Mouse (Mus musculus) forebrain, embryonic 13.5 days (tissue): Measurements from ENCODE around the gene Smagp. TPM values are rescaled to one million over a fixed set of nuclear protein-coding genes. Genes with fewer than 3 reads are reported as not detected.
"Not testable (repeated sequence)": the region's sequence is repeated elsewhere in the genome, so short reads cannot be mapped to it uniquely, and the experiment has no call there.

Experiments used
- ATAC-seq: fragments of 200-750 bp; cut with Nextera tagmentation; 2 replicates; pipeline ENCODE4 v1.8.0; 2017
- H3K27ac ChIP-seq: fragments of 300-500 bp; sonication (generic); 2 replicates; pipeline ENCODE4 v1.5.1; 2015; ENCODE audit warnings: inconsistent platforms, mild to moderate bottlenecking, moderate library complexity
- H3K27me3 ChIP-seq: fragments of 300-500 bp; sonication (generic); 2 replicates; pipeline ENCODE4 v1.6.1; 2015; ENCODE audit warnings: mild to moderate bottlenecking, inconsistent platforms
- H3K36me3 ChIP-seq: fragments of 300-500 bp; sonication (generic); 2 replicates; pipeline ENCODE4 v1.6.1; 2015; ENCODE audit warnings: mild to moderate bottlenecking, inconsistent platforms; ENCODE audit not compliant: poor library complexity, severe bottlenecking
- H3K4me1 ChIP-seq: fragments of 300-500 bp; sonication (generic); 2 replicates; pipeline ENCODE4 v1.6.1; 2015; ENCODE audit warnings: inconsistent platforms
- H3K4me2 ChIP-seq: fragments of 300-500 bp; sonication (generic); 2 replicates; pipeline ENCODE4 v1.6.1; 2015; ENCODE audit warnings: inconsistent platforms, mild to moderate bottlenecking, moderate library complexity
- H3K4me3 ChIP-seq: fragments of 300-500 bp; sonication (generic); 2 replicates; pipeline ENCODE4 v1.5.1; 2015; ENCODE audit warnings: mild to moderate bottlenecking, inconsistent platforms
- H3K9ac ChIP-seq: fragments of 300-500 bp; sonication (generic); 2 replicates; pipeline ENCODE4 v1.6.1; 2015; ENCODE audit warnings: mild to moderate bottlenecking, inconsistent platforms
- H3K9me3 ChIP-seq: fragments of 300-500 bp; sonication (generic); replicated peaks from 2 replicates; pipeline ENCODE4 v1.6.1; 2016; ENCODE audit warnings: inconsistent platforms
- WGBS: fragments of 180-500 bp; shearing (Covaris S2); methylation state at CpG from one replicate; pipeline ENCODE4 v1.1.7; 2015; 5-methylcytosine and 5-hydroxymethylcytosine counted together
- polyA plus RNA-seq: library from polyadenylated mRNA; unstranded; fragments of >200 nt; fragmentation: Nextera tagmentation; extraction: Ambion mirVana; gene quantifications from 2 replicates; pipeline ENCODE4 v1.2.1, GENCODE M21; 2015

Gene Smagp
- polyA plus RNA-seq, 1 experiment from 2014 or later: 2.1 TPM

DNA sequence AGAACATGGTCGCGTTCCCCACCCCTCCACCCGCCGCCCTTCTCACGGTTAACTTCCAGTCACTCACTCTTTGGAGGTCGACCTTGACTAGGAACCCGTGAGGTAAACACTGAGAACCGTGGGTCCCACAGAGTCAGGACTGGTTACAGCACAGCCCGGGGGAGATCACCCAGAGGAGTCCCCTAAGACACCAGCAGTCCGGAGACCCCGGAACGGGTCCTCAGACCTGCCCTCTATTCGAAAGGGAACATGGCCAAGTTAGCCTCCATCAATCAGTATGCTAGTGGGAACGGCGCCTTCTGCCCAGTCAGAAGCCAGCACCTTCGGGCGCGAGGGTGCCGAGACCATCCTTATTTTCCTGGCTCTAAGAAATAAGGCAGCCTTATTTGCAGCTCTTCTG is 20.5 kb downstream of the Smagp start:
- peak overlapping the region; percentile 86 for H3K4me3 ChIP-seq
- no peaks in the 10 kb centered on the region for H3K9me3 ChIP-seq
- ATAC-seq: peak; percentile 11
- H3K27me3 ChIP-seq: no peaks in the 10 kb centered on the region
- peaks cover 41% of the 10 kb centered on the region for H3K36me3 ChIP-seq
- WGBS: under 1% methylated on average over 19 of the region's 19 CpGs
- H3K4me2 ChIP-seq: peak overlapping the region; percentile 88
- peaks cover 25% of the 10 kb centered on the region for H3K4me1 ChIP-seq
- H3K27ac ChIP-seq: peak overlapping the region; percentile 93
- peak overlapping the region; percentile 82 for H3K9ac ChIP-seq

GRCm38 (mm10) chr15:100615825-100616220 is 20.9 kb downstream of the Smagp start:
- Histone ChIP-seq H3K9ac (peak overlapping the region; percentile 82), H3K27me3 (no peaks in the 10 kb centered on the region), H3K36me3 (peaks cover 38% of the 10 kb centered on the region), H3K27ac (peak overlapping the region; percentile 93), H3K4me1 (peaks cover 25% of the 10 kb centered on the region), H3K4me2 (peak overlapping the region; percentile 88), H3K9me3 (no peaks in the 10 kb centered on the region), H3K4me3 (peak overlapping the region; percentile 86)
- peak; percentile 85 for ATAC-seq
- WGBS: 0% methylated on average over 35 of the region's 43 CpGs

GRCm38 (mm10) chr15:100614996-100615824 is 21.5 kb downstream of the Smagp start, which contains the start of gene Dazap2:
TSS of gene Dazap2 (plus strand) at chr15:100615349.
- Histone ChIP-seq H3K4me1 (peaks cover 25% of the 10 kb centered on the region), H3K27me3 (no peaks in the 10 kb centered on the region), H3K9me3 (no peaks in the 10 kb centered on the region), H3K4me2 (peak within 1 kb of the TSS; percentile 88), H3K4me3 (peak within 1 kb of the TSS; percentile 86), H3K36me3 (peaks cover 32% of the 10 kb centered on the region), H3K27ac (peak within 1 kb of the TSS; percentile 93), H3K9ac (peak within 1 kb of the TSS; percentile 82)
- WGBS: 1% methylated on average over 90 of the region's 99 CpGs
- ATAC-seq: peak; percentile 87

- Histone ChIP-seq H3K36me3 (peaks cover 24% of the 10 kb centered on the region), H3K9ac (peak overlapping the region; percentile 62), H3K4me2 (peak overlapping the region; percentile 88), H3K4me1 (peaks cover 25% of the 10 kb centered on the region), H3K27ac (peak overlapping the region; percentile 93), H3K9me3 (no peaks in the 10 kb centered on the region), H3K4me3 (peak overlapping the region; percentile 86), H3K27me3 (peaks cover 6% of the 10 kb centered on the region; the same call in 1 of the 2 replicates)
- ATAC-seq: no peak
- 11% methylated on average over 43 of the region's 43 CpGs for WGBS
Observed at GRCm38 (mm10) chr15:100614218-100614995, 22.3 kb downstream of the Smagp start.

GRCm38 (mm10) chr15:100613584-100613983 is 23.2 kb downstream of the Smagp start:
- Histone ChIP-seq H3K4me1 (peaks cover 25% of the 10 kb centered on the region), H3K27me3 (peaks cover 6% of the 10 kb centered on the region; the same call in 1 of the 2 replicates), H3K9me3 (no peaks in the 10 kb centered on the region), H3K9ac (no peak overlapping the region), H3K4me3 (peak overlapping the region; percentile 18), H3K4me2 (peak overlapping the region; percentile 50), H3K27ac (no peak overlapping the region), H3K36me3 (peaks cover 16% of the 10 kb centered on the region)
- no peak for ATAC-seq
- 10% methylated on average over 16 of the region's 16 CpGs for WGBS

DNA sequence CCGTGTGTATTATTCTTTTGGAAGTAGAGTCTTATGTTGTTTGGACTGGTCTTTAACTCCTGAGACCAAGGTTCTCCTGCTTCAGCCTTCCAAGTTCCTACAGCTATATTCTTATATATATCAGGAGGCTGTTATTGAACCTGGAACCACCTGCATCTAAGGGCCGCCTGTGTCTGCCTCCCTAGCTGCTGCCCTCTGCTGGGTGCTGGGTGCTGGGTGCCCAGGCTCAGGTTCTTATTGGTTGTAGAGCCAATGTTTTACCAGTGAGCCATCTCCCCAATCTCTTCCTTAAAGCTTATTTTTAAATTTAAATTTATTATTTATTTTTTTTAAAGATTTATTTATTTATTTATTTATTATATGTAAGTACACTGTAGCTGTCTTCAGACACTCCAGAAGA is 24.3 kb downstream of the Smagp start:
- peaks cover 6% of the 10 kb centered on the region; the same call in 1 of the 2 replicates for H3K27me3 ChIP-seq
- no peaks in the 10 kb centered on the region for H3K9me3 ChIP-seq
- H3K4me3 ChIP-seq: no peak overlapping the region
- 70% methylated on average over 2 of the region's 2 CpGs for WGBS
- H3K9ac ChIP-seq: no peak overlapping the region
- H3K4me1 ChIP-seq: peaks cover 25% of the 10 kb centered on the region
- H3K4me2 ChIP-seq: no peak overlapping the region
- H3K27ac ChIP-seq: no peak overlapping the region
- H3K36me3 ChIP-seq: peaks cover 4% of the 10 kb centered on the region
- ATAC-seq: no peak

DNA sequence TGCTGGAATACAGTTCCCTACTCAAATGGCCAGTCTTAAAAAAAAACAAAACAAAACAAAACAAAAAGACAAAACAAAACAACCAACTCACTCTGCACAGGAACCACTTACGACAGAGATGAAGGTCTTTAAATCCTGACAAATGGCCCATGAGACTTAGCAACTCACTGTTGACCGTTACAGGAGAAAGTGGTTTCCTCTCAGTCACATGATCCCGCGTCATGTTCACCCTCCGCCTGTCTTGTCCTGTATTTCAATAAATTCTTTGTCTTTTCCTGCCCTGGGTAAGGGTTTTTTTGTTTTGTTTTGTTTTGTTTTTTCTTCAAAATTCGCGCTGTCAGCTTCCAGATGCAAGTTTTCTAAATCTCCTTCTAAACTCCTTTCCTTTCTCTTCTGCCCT is 24.8 kb downstream of the Smagp start:
- Histone ChIP-seq H3K27me3 (peaks cover 6% of the 10 kb centered on the region; the same call in 1 of the 2 replicates), H3K4me1 (peaks cover 24% of the 10 kb centered on the region), H3K9me3 (no peaks in the 10 kb centered on the region), H3K9ac (no peak overlapping the region), H3K4me3 (no peak overlapping the region), H3K27ac (no peak overlapping the region), H3K36me3 (0 out of 2 replicates have a peak, but pooled peaks cover under 1% of the 10 kb centered on the region), H3K4me2 (no peak overlapping the region)
- WGBS: 83% methylated on average over 7 of the region's 7 CpGs
- ATAC-seq: no peak

DNA sequence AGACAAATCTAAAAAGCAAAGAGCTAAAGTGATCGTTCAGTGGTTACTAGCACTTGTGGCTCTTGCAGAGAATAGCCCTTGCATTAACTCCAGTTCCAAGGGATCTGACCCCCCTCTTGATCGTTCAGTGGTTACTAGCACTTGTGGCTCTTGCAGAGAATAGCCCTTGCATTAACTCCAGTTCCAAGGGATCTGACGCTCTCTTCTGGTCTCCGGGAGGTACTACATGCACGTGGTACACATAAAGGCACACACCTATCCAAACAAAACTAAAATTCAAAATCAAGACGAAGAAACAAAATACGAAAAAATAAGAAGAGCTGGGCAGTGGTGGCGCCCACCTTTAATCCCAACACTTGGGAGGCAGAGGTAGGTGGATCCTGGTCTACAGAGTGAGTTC is 30.1 kb downstream of the Smagp start:
- not testable (repeated sequence) for H3K4me3 ChIP-seq, H3K36me3 ChIP-seq, H3K9ac ChIP-seq, H3K9me3 ChIP-seq, ATAC-seq, H3K27ac ChIP-seq, H3K4me2 ChIP-seq
- WGBS: 89% methylated on average over 8 of the region's 8 CpGs
- peaks cover 13% of the 10 kb centered on the region for H3K27me3 ChIP-seq
- peaks cover 20% of the 10 kb centered on the region for H3K4me1 ChIP-seq

DNA sequence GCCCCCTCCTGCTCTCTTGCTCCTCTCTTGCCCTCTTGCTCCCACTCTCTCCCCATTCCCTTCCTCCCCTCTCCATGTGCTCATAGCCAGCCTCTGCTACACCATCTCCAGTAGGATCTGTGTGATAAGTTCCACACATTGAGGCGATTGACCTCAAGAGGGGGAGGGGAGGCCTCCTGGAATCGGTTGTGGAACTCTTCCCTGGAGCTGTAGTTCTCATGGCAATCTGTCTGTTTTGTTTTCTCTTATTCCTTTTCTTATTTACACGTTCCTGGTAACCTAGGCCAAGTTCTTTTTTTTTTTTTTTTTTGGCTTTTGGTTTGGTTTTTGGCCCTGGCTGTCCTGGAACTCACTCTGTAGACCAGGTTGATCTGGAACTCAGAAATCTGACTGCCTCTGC is 35.1 kb downstream of the Smagp start:
- H3K4me3 ChIP-seq: no peak overlapping the region
- peaks cover 19% of the 10 kb centered on the region for H3K27me3 ChIP-seq
- no peaks in the 10 kb centered on the region for H3K9me3 ChIP-seq
- WGBS: 48% methylated on average over 3 of the region's 3 CpGs
- H3K27ac ChIP-seq: no peak overlapping the region
- no peaks in the 10 kb centered on the region for H3K36me3 ChIP-seq
- ATAC-seq: no peak
- H3K9ac ChIP-seq: no peak overlapping the region
- H3K4me2 ChIP-seq: no peak overlapping the region
- H3K4me1 ChIP-seq: peaks cover 37% of the 10 kb centered on the region

- Histone ChIP-seq H3K36me3 (no peaks in the 10 kb centered on the region), H3K4me1 (peaks cover 37% of the 10 kb centered on the region), H3K27me3 (peaks cover 19% of the 10 kb centered on the region), H3K9me3 (no peaks in the 10 kb centered on the region), H3K4me3 (peak overlapping the region; percentile 77), H3K27ac (no peak overlapping the region), H3K4me2 (peak overlapping the region; percentile 85), H3K9ac (peak overlapping the region; percentile 93; the same call in 1 of the 2 replicates)
- WGBS: 20% methylated on average over 21 of the region's 21 CpGs
- no peak for ATAC-seq
Observed at GRCm38 (mm10) chr15:100600696-100601272, 36.0 kb downstream of the Smagp start.

- WGBS: 1% methylated on average over 35 of the region's 35 CpGs
- Histone ChIP-seq H3K4me3 (peak overlapping the region; percentile 77), H3K9me3 (no peaks in the 10 kb centered on the region), H3K4me1 (peaks cover 32% of the 10 kb centered on the region), H3K9ac (peak overlapping the region; percentile 93), H3K27me3 (peaks cover 19% of the 10 kb centered on the region), H3K27ac (peak overlapping the region; percentile 80), H3K36me3 (no peaks in the 10 kb centered on the region), H3K4me2 (peak overlapping the region; percentile 85)
- ATAC-seq: peak; percentile 75
Observed at GRCm38 (mm10) chr15:100600047-100600695, 36.6 kb downstream of the Smagp start.
